Mouse (Mus musculus) stomach, embryonic 15.5 days (tissue): ENCODE data around the gene Kcnc2. TPM values are rescaled to one million over a fixed set of nuclear protein-coding genes. Genes with fewer than 3 reads are reported as not detected.

Source experiments
- ATAC-seq: fragments of 200-750 bp; cut with Nextera tagmentation; 2 replicates; pipeline ENCODE4 v1.8.0; 2017; ENCODE audit warnings: low read depth, moderate number of reproducible peaks, moderate TSS enrichment; ENCODE audit not compliant: insufficient read depth, low FRiP score
- H3K27ac ChIP-seq: fragments of 300-500 bp; sonication (generic); 2 replicates; pipeline ENCODE4 v1.5.1; 2015; ENCODE audit warnings: mild to moderate bottlenecking, inconsistent platforms
- H3K27me3 ChIP-seq: fragments of 300-500 bp; sonication (generic); replicated peaks from 2 replicates; pipeline ENCODE4 v1.6.1; 2015; ENCODE audit warnings: inconsistent platforms
- H3K36me3 ChIP-seq: fragments of 300-500 bp; sonication (generic); 2 replicates; pipeline ENCODE4 v1.6.1; 2015; ENCODE audit warnings: inconsistent platforms
- H3K4me1 ChIP-seq: fragments of 300-500 bp; sonication (generic); 2 replicates; pipeline ENCODE4 v1.6.1; 2015; ENCODE audit warnings: inconsistent platforms
- H3K4me2 ChIP-seq: fragments of 300-500 bp; sonication (generic); 2 replicates; pipeline ENCODE4 v1.6.1; 2015; ENCODE audit warnings: mild to moderate bottlenecking, inconsistent platforms
- H3K4me3 ChIP-seq: fragments of 300-500 bp; sonication (generic); replicated peaks from 2 replicates; pipeline ENCODE4 v1.5.1; 2015; ENCODE audit warnings: inconsistent platforms
- H3K9ac ChIP-seq: fragments of 300-500 bp; sonication (generic); 2 replicates; pipeline ENCODE4 v1.6.1; 2015; ENCODE audit warnings: inconsistent platforms
- H3K9me3 ChIP-seq: fragments of 300-500 bp; sonication (generic); 2 replicates; pipeline ENCODE4 v1.6.1; 2016; ENCODE audit warnings: inconsistent platforms
- WGBS: fragments of 180-500 bp; shearing (Covaris S2); methylation state at CpG from one replicate; pipeline ENCODE4 v1.1.7; 2015; 5-methylcytosine and 5-hydroxymethylcytosine counted together
- polyA plus RNA-seq: library from polyadenylated mRNA; unstranded; fragments of >200 nt; fragmentation: Nextera tagmentation; extraction: Ambion mirVana; gene quantifications from 2 replicates; pipeline ENCODE4 v1.2.1, GENCODE M21; 2015

Kcnc2 gene
- polyA plus RNA-seq, 1 experiment from 2014 or later: 0.71 TPM

DNA sequence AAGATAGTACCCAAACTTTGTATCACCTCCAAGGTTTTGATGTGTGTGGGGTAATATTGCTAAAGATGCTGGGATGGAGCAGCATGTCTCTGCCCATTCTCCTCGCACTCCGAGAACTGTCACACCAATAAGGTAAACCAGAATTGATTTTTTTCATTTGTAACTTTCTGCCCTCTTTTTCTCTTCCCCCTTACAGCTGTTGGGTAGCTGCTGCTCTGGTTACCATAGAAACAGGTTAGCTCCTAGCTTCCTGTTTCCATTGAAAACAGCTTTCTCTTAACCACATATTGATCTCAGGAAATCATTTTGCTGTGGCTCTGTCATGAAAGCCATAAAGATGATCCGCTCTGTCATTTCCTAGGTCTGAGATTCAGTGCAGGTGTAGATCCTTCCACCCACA, 7.1 kb downstream of the Kcnc2 start:
- Histone ChIP-seq H3K4me3 (no peak overlapping the region), H3K9ac (no peak overlapping the region), H3K9me3 (no peaks in the 10 kb centered on the region), H3K4me1 (no peaks in the 10 kb centered on the region), H3K27me3 (0 out of 2 replicates have a peak, but pooled peaks cover 3% of the 10 kb centered on the region), H3K4me2 (no peak overlapping the region), H3K27ac (no peak overlapping the region), H3K36me3 (no peaks in the 10 kb centered on the region)
- no peak for ATAC-seq
- 68% methylated on average over 3 of the region's 3 CpGs for WGBS

DNA sequence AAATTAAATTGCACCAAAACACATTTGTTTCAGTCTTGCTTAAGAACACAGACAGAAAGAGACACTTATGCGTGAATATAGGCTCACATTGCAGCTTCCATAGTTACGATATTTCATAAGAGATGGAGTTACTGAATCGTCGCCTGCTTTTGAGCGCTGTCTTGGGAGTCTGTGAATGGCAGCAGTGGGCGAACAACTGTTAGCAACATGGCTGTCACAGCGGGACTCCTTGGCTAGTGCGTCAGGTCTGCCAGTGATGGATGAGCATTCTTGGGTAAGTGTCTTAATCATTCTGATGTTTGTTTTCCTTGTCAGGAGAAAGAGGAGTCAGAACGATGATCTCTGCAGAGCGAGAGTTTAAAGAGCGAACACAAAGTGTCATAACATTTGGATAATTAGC, 44.2 kb downstream of the Kcnc2 start:
- Histone ChIP-seq H3K27ac (no peak overlapping the region), H3K4me3 (no peak overlapping the region), H3K4me2 (no peak overlapping the region), H3K9ac (no peak overlapping the region), H3K9me3 (no peaks in the 10 kb centered on the region), H3K4me1 (no peaks in the 10 kb centered on the region), H3K27me3 (no peaks in the 10 kb centered on the region), H3K36me3 (no peaks in the 10 kb centered on the region)
- 21% methylated on average over 11 of the region's 11 CpGs for WGBS
- no peak for ATAC-seq

DNA sequence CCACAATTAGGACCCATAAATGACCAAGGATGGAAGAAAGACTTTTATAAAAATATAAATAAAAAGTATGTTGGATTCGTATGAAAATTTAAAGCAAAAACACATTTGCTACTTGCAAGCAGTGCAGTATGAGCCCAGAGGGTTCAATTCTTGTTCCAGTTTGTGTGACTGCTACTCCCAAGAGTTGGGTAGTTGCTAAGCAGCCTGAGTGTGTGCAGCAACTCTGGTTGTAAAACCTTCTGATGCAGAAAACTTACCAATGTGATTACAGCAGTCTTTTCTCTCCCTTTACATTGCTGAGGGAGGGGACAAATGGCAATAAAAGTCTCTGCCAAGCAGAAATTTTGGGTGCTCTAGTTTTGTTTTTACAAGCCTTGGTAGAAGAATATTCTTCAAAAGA, 46.9 kb downstream of the Kcnc2 start:
- H3K36me3 ChIP-seq: no peaks in the 10 kb centered on the region
- H3K9me3 ChIP-seq: no peaks in the 10 kb centered on the region
- no peak overlapping the region for H3K9ac ChIP-seq
- WGBS: 75% methylated on average over 1 of the region's 1 CpGs
- ATAC-seq: no peak
- H3K4me1 ChIP-seq: no peaks in the 10 kb centered on the region
- H3K27ac ChIP-seq: no peak overlapping the region
- no peak overlapping the region for H3K4me3 ChIP-seq
- no peaks in the 10 kb centered on the region for H3K27me3 ChIP-seq
- H3K4me2 ChIP-seq: no peak overlapping the region

DNA sequence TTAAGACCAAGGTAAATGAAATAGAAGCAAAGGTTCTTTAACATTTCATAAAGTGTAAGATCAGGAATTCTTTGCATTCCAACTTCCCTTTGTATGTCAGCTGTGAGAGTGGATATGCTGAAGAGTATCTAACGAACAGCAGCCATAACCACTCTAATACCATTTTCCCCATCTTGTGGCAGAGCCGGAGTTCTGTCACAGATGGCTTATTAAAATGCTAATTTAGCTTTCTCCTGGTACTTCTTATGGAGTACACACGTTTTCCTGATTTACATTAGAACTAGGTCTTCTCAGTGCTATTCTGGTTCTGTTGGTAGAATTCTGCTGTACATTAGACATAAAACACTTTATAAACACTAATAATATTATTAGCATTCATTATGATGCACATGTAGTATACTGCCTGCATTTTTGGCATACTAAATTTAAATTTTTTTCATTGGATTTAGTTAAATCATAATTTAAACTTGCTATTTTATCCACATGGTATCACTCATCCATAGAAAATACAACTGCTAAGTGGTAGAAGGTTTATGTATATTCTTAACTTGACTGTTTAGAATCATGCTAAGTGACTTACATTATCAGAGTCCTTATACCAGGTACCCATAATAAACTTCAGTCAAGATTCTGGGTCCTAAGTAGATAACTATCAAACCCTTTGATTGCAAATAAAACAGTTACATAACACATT, 86.9 kb downstream of the Kcnc2 start:
- Histone ChIP-seq H3K36me3 (no peaks in the 10 kb centered on the region), H3K4me3 (no peak overlapping the region), H3K4me2 (no peak overlapping the region), H3K9me3 (no peaks in the 10 kb centered on the region), H3K27me3 (no peaks in the 10 kb centered on the region), H3K4me1 (no peaks in the 10 kb centered on the region), H3K27ac (no peak overlapping the region), H3K9ac (no peak overlapping the region)
- WGBS: 74% methylated on average over 3 of the region's 3 CpGs
- no peak for ATAC-seq

GRCm38 (mm10) chr10:112358363-112358704, 87.4 kb downstream of the Kcnc2 start:
- Histone ChIP-seq H3K27me3 (no peaks in the 10 kb centered on the region), H3K9ac (no peak overlapping the region), H3K4me3 (no peak overlapping the region), H3K4me1 (no peaks in the 10 kb centered on the region), H3K27ac (no peak overlapping the region), H3K4me2 (no peak overlapping the region), H3K36me3 (no peaks in the 10 kb centered on the region), H3K9me3 (no peaks in the 10 kb centered on the region)
- no peak for ATAC-seq
- WGBS: 82% methylated on average over 8 of the region's 8 CpGs

GRCm38 (mm10) chr10:112360704-112361103, 89.8 kb downstream of the Kcnc2 start:
- Histone ChIP-seq H3K4me2 (no peak overlapping the region), H3K4me1 (no peaks in the 10 kb centered on the region), H3K9me3 (no peaks in the 10 kb centered on the region), H3K9ac (no peak overlapping the region), H3K27me3 (no peaks in the 10 kb centered on the region), H3K27ac (no peak overlapping the region), H3K4me3 (no peak overlapping the region), H3K36me3 (no peaks in the 10 kb centered on the region)
- 75% methylated on average over 5 of the region's 5 CpGs for WGBS
- no peak for ATAC-seq

DNA sequence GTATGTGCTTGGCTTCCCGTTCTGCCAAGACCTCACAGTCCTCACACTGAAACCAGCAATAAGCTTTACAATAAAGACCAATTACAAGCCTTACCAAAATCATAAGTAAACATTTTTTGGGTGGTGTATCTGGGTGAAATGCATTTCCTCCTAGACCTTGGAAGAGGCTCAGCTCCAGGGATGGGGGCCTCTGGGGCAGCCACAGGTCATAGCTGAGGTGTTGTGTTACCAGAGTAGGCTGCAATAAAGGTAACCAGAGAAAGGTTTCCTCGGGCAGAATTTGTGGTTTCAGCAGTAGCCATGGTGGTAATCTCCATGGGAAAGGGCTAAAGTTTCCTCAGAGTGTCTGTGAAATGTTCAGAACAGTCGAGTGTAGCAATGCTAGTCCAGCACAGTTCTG, 97.4 kb downstream of the Kcnc2 start:
- whole genome bisulfite sequencing: 65% methylated on average over 3 of the region's 3 CpGs
- no peak for ATAC-seq

DNA sequence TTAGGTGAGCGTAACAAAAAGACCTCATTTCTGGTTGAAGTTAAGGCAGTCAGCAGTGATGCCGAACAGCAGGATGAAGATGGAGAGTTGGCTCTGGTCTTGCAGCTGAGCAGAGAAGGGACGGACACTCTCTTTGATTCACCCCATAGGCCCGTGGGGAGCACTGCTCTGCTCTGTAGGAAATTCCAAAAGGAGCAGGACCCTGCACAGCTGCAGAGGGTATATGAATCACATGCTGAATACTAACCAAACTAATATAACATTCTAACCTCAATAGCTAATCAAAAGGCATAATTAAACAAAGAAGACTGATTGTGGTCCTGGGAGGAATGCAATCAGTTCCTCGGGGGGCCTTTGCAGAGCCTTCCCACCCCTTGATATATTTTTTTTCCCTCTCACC, 106.2 kb downstream of the Kcnc2 start:
- no peaks in the 10 kb centered on the region for H3K4me1 ChIP-seq
- no peak for ATAC-seq
- no peaks in the 10 kb centered on the region for H3K9me3 ChIP-seq
- H3K9ac ChIP-seq: no peak overlapping the region
- no peak overlapping the region for H3K4me3 ChIP-seq
- 74% methylated on average over 5 of the region's 5 CpGs for WGBS
- no peaks in the 10 kb centered on the region for H3K36me3 ChIP-seq
- H3K27ac ChIP-seq: no peak overlapping the region
- H3K4me2 ChIP-seq: no peak overlapping the region
- H3K27me3 ChIP-seq: no peaks in the 10 kb centered on the region

More for the DNA sequence above, 97.4 kb downstream of the Kcnc2 start:
- Histone ChIP-seq H3K9me3 (no peaks in the 10 kb centered on the region), H3K4me3 (no peak overlapping the region), H3K36me3 (no peaks in the 10 kb centered on the region), H3K4me2 (no peak overlapping the region), H3K9ac (no peak overlapping the region), H3K27me3 (no peaks in the 10 kb centered on the region), H3K27ac (no peak overlapping the region), H3K4me1 (no peaks in the 10 kb centered on the region)

- ATAC-seq: no peak
- Histone ChIP-seq H3K4me2 (no peak overlapping the region), H3K27ac (no peak overlapping the region), H3K27me3 (no peaks in the 10 kb centered on the region), H3K4me1 (no peaks in the 10 kb centered on the region), H3K9ac (no peak overlapping the region), H3K36me3 (no peaks in the 10 kb centered on the region), H3K9me3 (no peaks in the 10 kb centered on the region), H3K4me3 (no peak overlapping the region)
- WGBS: 69% methylated on average over 6 of the region's 6 CpGs
Observed at GRCm38 (mm10) chr10:112378465-112378864, 107.5 kb downstream of the Kcnc2 start.

DNA sequence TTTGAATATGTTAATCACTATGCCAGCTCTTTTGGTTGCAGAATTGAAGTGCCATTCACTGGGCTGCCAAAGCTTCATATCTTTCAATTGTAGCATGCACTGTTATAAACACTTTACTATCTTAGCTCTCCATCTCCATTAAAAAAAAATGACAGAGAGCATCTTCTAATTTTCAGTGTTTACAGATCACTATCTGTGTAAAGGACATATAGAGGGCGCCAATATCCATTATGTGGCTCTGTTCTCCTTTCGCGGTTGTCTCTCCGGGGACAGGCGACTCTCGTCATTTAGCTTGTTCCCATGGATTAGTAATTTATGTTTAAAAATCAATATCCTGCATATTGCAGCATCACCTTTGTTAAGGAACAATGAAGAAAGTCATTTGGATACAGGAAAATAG, 109.7 kb downstream of the Kcnc2 start:
- Histone ChIP-seq H3K27ac (no peak overlapping the region), H3K27me3 (no peaks in the 10 kb centered on the region), H3K4me3 (no peak overlapping the region), H3K9ac (no peak overlapping the region), H3K4me1 (no peaks in the 10 kb centered on the region), H3K4me2 (no peak overlapping the region), H3K9me3 (no peaks in the 10 kb centered on the region), H3K36me3 (no peaks in the 10 kb centered on the region)
- no peak for ATAC-seq
- WGBS: 84% methylated on average over 6 of the region's 6 CpGs

- Histone ChIP-seq H3K36me3 (no peaks in the 10 kb centered on the region), H3K27ac (no peak overlapping the region), H3K4me2 (no peak overlapping the region), H3K27me3 (no peaks in the 10 kb centered on the region), H3K4me1 (no peaks in the 10 kb centered on the region), H3K9ac (no peak overlapping the region), H3K9me3 (no peaks in the 10 kb centered on the region), H3K4me3 (no peak overlapping the region)
- WGBS: 71% methylated on average over 8 of the region's 8 CpGs
- ATAC-seq: no peak
Observed at GRCm38 (mm10) chr10:112394399-112394970, 123.6 kb downstream of the Kcnc2 start.

DNA sequence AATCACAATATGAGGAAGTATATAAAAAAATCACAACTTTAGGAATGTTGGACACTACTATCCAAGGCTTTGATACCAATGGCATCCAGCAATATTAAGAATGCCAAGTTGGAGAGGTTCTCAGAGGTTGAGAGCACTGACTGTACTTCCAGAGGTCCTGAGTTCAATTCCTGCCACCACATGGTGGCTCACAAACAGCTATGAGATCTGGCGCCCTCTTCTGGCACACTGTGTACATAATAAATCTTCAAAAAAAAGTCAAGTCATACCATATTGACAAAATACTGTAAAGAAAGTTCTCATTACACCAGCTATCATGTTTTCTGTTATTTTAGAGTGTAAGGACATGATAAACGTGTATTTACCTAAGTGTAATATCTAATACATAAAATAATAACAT, 126.3 kb downstream of the Kcnc2 start:
- Histone ChIP-seq H3K4me3 (no peak overlapping the region), H3K27me3 (no peaks in the 10 kb centered on the region), H3K36me3 (no peaks in the 10 kb centered on the region), H3K4me2 (no peak overlapping the region), H3K27ac (no peak overlapping the region), H3K9me3 (no peaks in the 10 kb centered on the region), H3K4me1 (no peaks in the 10 kb centered on the region), H3K9ac (no peak overlapping the region)
- WGBS: 39% methylated on average over 2 of the region's 2 CpGs
- no peak for ATAC-seq
